Mouse (Mus musculus) adipocyte (in vitro differentiated cells): ENCODE results near the gene Kcnk7.

Source experiments
- DNase-seq: peaks from one replicate; pipeline ENCODE4 v3.0.0-alpha.2; 2016; ENCODE audit warnings: low spot score

The Kcnk7 gene

GRCm38 (mm10) chr19:5756321-5756985, 52.3 kb downstream of the Kcnk7 start:
- DNase-seq = no peak
